Mouse (Mus musculus): Measurements from ENCODE around the gene Scn4b. TPM values are rescaled to one million over a fixed set of nuclear protein-coding genes. Genes with fewer than 3 reads are reported as not detected.
A peak's percentile ranks its signal among the peaks of the same experiment; 100 is the strongest.

Gene Scn4b
- total RNA-seq, 2 experiments from 2014 or later = 4.4 to 11.9 TPM

- DNase-seq (ENCODE audit: extremely low spot score in 1 of 2, low spot score in 2 of 2) = peak; percentile 73 to 81
- intact Hi-C loops (cut with DNase I) = no loop called here
Measured at GRCm38 (mm10) chr9:45121769-45122168, 16.4 kb upstream of the Scn4b start.

GRCm38 (mm10) chr9:45122209-45122761 is 15.9 kb upstream of the Scn4b start:
- DNase-seq (ENCODE audit: extremely low spot score in 1 of 2, low spot score in 2 of 2) = peak; percentile 59 to 76
- intact Hi-C loops (cut with DNase I) = no loop called here

- intact Hi-C loops (cut with DNase I) = no loop called here
- DNase-seq (ENCODE audit: extremely low spot score in 1 of 2, low spot score in 2 of 2) = no peak
Measured at GRCm38 (mm10) chr9:45125211-45125610, 13.0 kb upstream of the Scn4b start.

GRCm38 (mm10) chr9:45126941-45127340 is 11.3 kb upstream of the Scn4b start:
- intact Hi-C loops (cut with DNase I) = no loop called here

GRCm38 (mm10) chr9:45130119-45130518 is 8.1 kb upstream of the Scn4b start:
- intact Hi-C loops (cut with DNase I) = loop anchor here (5.0 kb wide), 1 partner anchor 108 kb away; no protein-coding TSS in a partner anchor
- DNase-seq (ENCODE audit: extremely low spot score in 1 of 2, low spot score in 2 of 2) = no peak

More at GRCm38 (mm10) chr9:45126941-45127340, 11.3 kb upstream of the Scn4b start:
- DNase-seq (ENCODE audit: extremely low spot score in 1 of 2, low spot score in 2 of 2) = no peak

- DNase-seq (ENCODE audit: extremely low spot score in 1 of 2, low spot score in 2 of 2) = peak in 1 of 2 experiments; percentile 66
Measured at GRCm38 (mm10) chr9:45133484-45134310, 4.5 kb upstream of the Scn4b start.

GRCm38 (mm10) chr9:45136442-45137169 is 1.6 kb upstream of the Scn4b start:
- intact Hi-C loops (cut with DNase I) = no loop called here

More at GRCm38 (mm10) chr9:45133484-45134310, 4.5 kb upstream of the Scn4b start:
- intact Hi-C loops (cut with DNase I) = loop anchor here (5.0 kb wide), 1 partner anchor 111 kb away; no protein-coding TSS in a partner anchor

GRCm38 (mm10) chr9:45139082-45139481 is 887 bp downstream of the Scn4b start:
- intact Hi-C loops (cut with DNase I) = no loop called here
- no peak for DNase-seq (ENCODE audit: extremely low spot score in 1 of 2, low spot score in 2 of 2)

More at GRCm38 (mm10) chr9:45136442-45137169, 1.6 kb upstream of the Scn4b start:
- no peak for DNase-seq (ENCODE audit: extremely low spot score in 1 of 2, low spot score in 2 of 2)

- no peak for DNase-seq (ENCODE audit: extremely low spot score in 1 of 2, low spot score in 2 of 2)
- intact Hi-C loops (cut with DNase I) = no loop called here
Measured at GRCm38 (mm10) chr9:45140945-45141344, 2.8 kb downstream of the Scn4b start.

- intact Hi-C loops (cut with DNase I) = no loop called here
- DNase-seq (ENCODE audit: extremely low spot score in 1 of 2, low spot score in 2 of 2) = no peak
Measured at GRCm38 (mm10) chr9:45142686-45143085, 4.5 kb downstream of the Scn4b start.

- intact Hi-C loops (cut with DNase I) = loop anchor here (5.0 kb wide), 2 partner anchors 123 to 178 kb away; partner anchors contain the start of gene Ube4a
Measured at GRCm38 (mm10) chr9:45145533-45146266, 7.5 kb downstream of the Scn4b start.

GRCm38 (mm10) chr9:45146267-45146597 is 8.0 kb downstream of the Scn4b start:
- DNase-seq (ENCODE audit: extremely low spot score in 1 of 2, low spot score in 2 of 2) = peak; percentile 69 to 73
- intact Hi-C loops (cut with DNase I) = loop anchor here (5.0 kb wide), 2 partner anchors 124 to 179 kb away; partner anchors contain the start of gene Ube4a

More at GRCm38 (mm10) chr9:45145533-45146266, 7.5 kb downstream of the Scn4b start:
- peak in 1 of 2 experiments; percentile 40 for DNase-seq (ENCODE audit: extremely low spot score in 1 of 2, low spot score in 2 of 2)

GRCm38 (mm10) chr9:45150933-45151332 is 12.7 kb downstream of the Scn4b start:
- intact Hi-C loops (cut with DNase I) = no loop called here
- no peak for DNase-seq (ENCODE audit: extremely low spot score in 1 of 2, low spot score in 2 of 2)

- intact Hi-C loops (cut with DNase I) = no loop called here
- no peak for DNase-seq (ENCODE audit: extremely low spot score in 1 of 2, low spot score in 2 of 2)
Measured at GRCm38 (mm10) chr9:45153361-45153760, 15.2 kb downstream of the Scn4b start.

GRCm38 (mm10) chr9:45167903-45168302 is 29.7 kb downstream of the Scn4b start:
- intact Hi-C loops (cut with DNase I) = no loop called here
- DNase-seq (ENCODE audit: extremely low spot score in 1 of 2, low spot score in 2 of 2) = no peak

GRCm38 (mm10) chr9:45170150-45170549 is 32.0 kb downstream of the Scn4b start:
- intact Hi-C loops (cut with DNase I) = no loop called here
- DNase-seq (ENCODE audit: extremely low spot score in 1 of 2, low spot score in 2 of 2) = no peak

- no peak for DNase-seq (ENCODE audit: extremely low spot score in 1 of 2, low spot score in 2 of 2)
- intact Hi-C loops (cut with DNase I) = no loop called here
Measured at GRCm38 (mm10) chr9:45171073-45171610, 32.9 kb downstream of the Scn4b start.

- intact Hi-C loops (cut with DNase I) = no loop called here
- no peak for DNase-seq (ENCODE audit: extremely low spot score in 1 of 2, low spot score in 2 of 2)
Measured at GRCm38 (mm10) chr9:45173475-45173874, 35.3 kb downstream of the Scn4b start.

Measured in left cerebral cortex, postnatal 10 days (tissue).